ENCODE assay signal across 25 mouse cellular contexts in the genomic region with DNA sequence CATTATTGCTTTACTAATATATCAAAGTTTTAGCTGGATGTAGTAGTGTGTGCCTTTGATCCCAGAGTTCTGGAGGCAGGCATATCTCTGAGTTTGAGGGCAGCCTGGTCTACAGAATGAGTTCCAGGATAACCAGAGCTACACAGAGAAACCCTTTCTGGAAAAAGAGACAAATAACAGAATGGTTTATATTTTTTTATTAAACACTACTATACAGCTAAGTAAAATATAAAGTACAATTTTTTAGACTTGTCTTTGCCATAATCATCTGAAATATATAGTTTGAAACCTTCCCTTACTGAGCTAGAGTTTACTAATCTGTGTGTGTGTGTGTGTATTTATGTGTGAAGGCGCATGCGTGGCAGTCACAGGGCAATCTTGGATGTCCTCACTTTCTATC. TPM values are rescaled to one million over a fixed set of nuclear protein-coding genes. Genes with fewer than 3 reads are reported as not detected.
"Had no signal": no experiment of that assay in that cellular context is flagged by ENCODE, and none has a peak within 500 bp of the region (broad histone marks: within the 10 kb centered on the region; RNA-seq: fewer than 3 reads in every experiment).

A gene (plus strand): TSS at position 301 of the 400 bp plus-strand sequence.

- DNase-seq: liver, postnatal 0 days; lung, adult 2 months; lung, postnatal 10 days; lung, postnatal 36 days; right cerebral cortex, postnatal 14 days; thymus, adult 2 months; thymus, postnatal 25 days; thymus, postnatal 4 days had no signal

- H3K4me3 ChIP-seq: liver, embryonic 15.5 days; megakaryocyte, embryonic 14.5 days; midbrain, embryonic 13.5 days; midbrain, embryonic 15.5 days; neural tube, embryonic 12.5 days; stomach, embryonic 15.5 days had no signal

- H3K27me3 ChIP-seq: liver, embryonic 15.5 days; megakaryocyte, embryonic 14.5 days; midbrain, embryonic 13.5 days; midbrain, embryonic 15.5 days; neural tube, embryonic 12.5 days; stomach, embryonic 15.5 days had no signal

- H3K9ac ChIP-seq: liver, embryonic 15.5 days; liver, postnatal 0 days; midbrain, embryonic 13.5 days; midbrain, embryonic 15.5 days; neural tube, embryonic 12.5 days; stomach, embryonic 15.5 days had no signal

- H3K4me2 ChIP-seq: liver, embryonic 15.5 days; midbrain, embryonic 11.5 days; midbrain, embryonic 13.5 days; midbrain, embryonic 15.5 days; neural tube, embryonic 12.5 days; stomach, embryonic 15.5 days had no signal

- H3K27ac ChIP-seq: liver, embryonic 15.5 days; macrophage; midbrain, embryonic 13.5 days; midbrain, embryonic 15.5 days; neural tube, embryonic 12.5 days; stomach, embryonic 15.5 days; stomach, postnatal 0 days had no signal

- H3K4me1 ChIP-seq: liver, embryonic 15.5 days; megakaryocyte, embryonic 14.5 days; midbrain, embryonic 13.5 days; midbrain, embryonic 15.5 days; neural tube, embryonic 12.5 days; stomach, embryonic 15.5 days had no signal

- H3K9me3 ChIP-seq: liver, embryonic 15.5 days; midbrain, embryonic 13.5 days; midbrain, embryonic 15.5 days; neural tube, embryonic 12.5 days; stomach, embryonic 15.5 days had no signal

- ATAC-seq: liver, postnatal 0 days; midbrain, embryonic 13.5 days; midbrain, embryonic 15.5 days had no signal

- H3K36me3 ChIP-seq: liver, embryonic 15.5 days; midbrain, embryonic 13.5 days; midbrain, embryonic 15.5 days; neural tube, embryonic 12.5 days; stomach, embryonic 15.5 days had no signal

RNA-seq across cellular contexts. Expression of the gene that starts here (rescaled TPM):
- total RNA-seq: megakaryocyte progenitor cell, adult 5-6 weeks; midbrain, postnatal 0 days; monocyte, adult 5-6 weeks; neutrophil, adult 5-6 weeks had no signal
- polyA plus RNA-seq: liver, embryonic 15.5 days; liver, postnatal 0 days; lung, adult 2 months; macrophage; midbrain, embryonic 11.5 days; midbrain, embryonic 13.5 days; midbrain, embryonic 15.5 days; midbrain, postnatal 0 days; neural tube, embryonic 12.5 days; neural tube, embryonic 14.5 days; spleen, adult 2 months; stomach, embryonic 15.5 days; stomach, postnatal 0 days; testis, adult 2 months; thymus, adult 2 months; urinary bladder, adult 2 months had no signal
